Comparison of ENCODE assay signal across 26 mouse cellular contexts in genomic region chr13:52055741-52056140, GRCm38 (mm10).
"Had no signal": no experiment of that assay in that cellular context is flagged by ENCODE, and none has a peak within 500 bp of the region (broad histone marks: within the 10 kb centered on the region; RNA-seq: fewer than 3 reads in every experiment).

No protein-coding gene starts in this region.

- H3K4me2 ChIP-seq: heart, embryonic 12.5 days; hindbrain, embryonic 12.5 days; hindbrain, embryonic 14.5 days; intestine, embryonic 15.5 days; limb, embryonic 12.5 days; liver, embryonic 11.5 days; liver, embryonic 13.5 days; liver, embryonic 15.5 days had no signal

- H3K27ac ChIP-seq: gastrocnemius, adult 2 months; heart, embryonic 10.5 days; hindbrain, embryonic 10.5 days; hindbrain, embryonic 12.5 days; hindbrain, embryonic 14.5 days; intestine, embryonic 15.5 days; layer of hippocampus, adult 2 months; left cerebral cortex, adult 2 months; limb, embryonic 10.5 days; limb, embryonic 12.5 days; liver, embryonic 13.5 days; liver, embryonic 15.5 days had no signal

- H3K36me3 ChIP-seq: heart, embryonic 10.5 days; heart, embryonic 12.5 days; hindbrain, embryonic 10.5 days; hindbrain, embryonic 12.5 days; intestine, embryonic 15.5 days; limb, embryonic 10.5 days; limb, embryonic 12.5 days; liver, embryonic 13.5 days; liver, embryonic 15.5 days had no signal

- ATAC-seq: forebrain, embryonic 16.5 days; hindbrain, embryonic 16.5 days; inflammation-experienced regulatory T-cells, adult 6 months; intestine, embryonic 15.5 days; intestine, postnatal 0 days; liver, postnatal 0 days had no signal

- H3K4me1 ChIP-seq: heart, embryonic 12.5 days; hindbrain, embryonic 12.5 days had no signal

- H3K4me3 ChIP-seq: gastrocnemius, adult 2 months; heart, embryonic 10.5 days; heart, embryonic 12.5 days; hindbrain, embryonic 10.5 days; hindbrain, embryonic 12.5 days; intestine, embryonic 15.5 days; layer of hippocampus, adult 2 months; left cerebral cortex, adult 2 months; limb, embryonic 10.5 days; limb, embryonic 12.5 days; liver, embryonic 13.5 days; liver, embryonic 15.5 days had no signal

- DNase-seq: gastrocnemius, adult 2 months; gastrocnemius, postnatal 10 days; gastrocnemius, postnatal 25 days; heart, adult 18-20 months; heart, postnatal 10 days; heart, postnatal 4 days; kidney, postnatal 10 days; liver; liver, embryonic 13.5 days; liver, postnatal 0 days had no signal

- H3K9me3 ChIP-seq: heart, embryonic 10.5 days; heart, embryonic 12.5 days; hindbrain, embryonic 10.5 days; hindbrain, embryonic 12.5 days; intestine, embryonic 15.5 days; limb, embryonic 10.5 days; limb, embryonic 12.5 days; liver, embryonic 13.5 days; liver, embryonic 15.5 days had no signal

- H3K27me3 ChIP-seq: heart, embryonic 12.5 days; hindbrain, embryonic 12.5 days; intestine, embryonic 15.5 days; limb, embryonic 12.5 days; liver, embryonic 13.5 days; liver, embryonic 15.5 days had no signal

- H3K9ac ChIP-seq: heart, embryonic 12.5 days; hindbrain, embryonic 12.5 days; hindbrain, embryonic 14.5 days; intestine, embryonic 15.5 days; limb, embryonic 12.5 days; liver, embryonic 13.5 days; liver, embryonic 15.5 days; liver, postnatal 0 days had no signal
